Mouse (Mus musculus) ovary, postnatal 36 days (tissue): Measurements from ENCODE around the gene Fn1.
A peak's percentile ranks its signal among the peaks of the same experiment; 100 is the strongest.

ENCODE experiments used
- DNase-seq: peaks from one replicate; pipeline ENCODE4 v3.0.0; 2022; ENCODE audit warnings: low spot score, mixed read lengths

Fn1 gene

DNA sequence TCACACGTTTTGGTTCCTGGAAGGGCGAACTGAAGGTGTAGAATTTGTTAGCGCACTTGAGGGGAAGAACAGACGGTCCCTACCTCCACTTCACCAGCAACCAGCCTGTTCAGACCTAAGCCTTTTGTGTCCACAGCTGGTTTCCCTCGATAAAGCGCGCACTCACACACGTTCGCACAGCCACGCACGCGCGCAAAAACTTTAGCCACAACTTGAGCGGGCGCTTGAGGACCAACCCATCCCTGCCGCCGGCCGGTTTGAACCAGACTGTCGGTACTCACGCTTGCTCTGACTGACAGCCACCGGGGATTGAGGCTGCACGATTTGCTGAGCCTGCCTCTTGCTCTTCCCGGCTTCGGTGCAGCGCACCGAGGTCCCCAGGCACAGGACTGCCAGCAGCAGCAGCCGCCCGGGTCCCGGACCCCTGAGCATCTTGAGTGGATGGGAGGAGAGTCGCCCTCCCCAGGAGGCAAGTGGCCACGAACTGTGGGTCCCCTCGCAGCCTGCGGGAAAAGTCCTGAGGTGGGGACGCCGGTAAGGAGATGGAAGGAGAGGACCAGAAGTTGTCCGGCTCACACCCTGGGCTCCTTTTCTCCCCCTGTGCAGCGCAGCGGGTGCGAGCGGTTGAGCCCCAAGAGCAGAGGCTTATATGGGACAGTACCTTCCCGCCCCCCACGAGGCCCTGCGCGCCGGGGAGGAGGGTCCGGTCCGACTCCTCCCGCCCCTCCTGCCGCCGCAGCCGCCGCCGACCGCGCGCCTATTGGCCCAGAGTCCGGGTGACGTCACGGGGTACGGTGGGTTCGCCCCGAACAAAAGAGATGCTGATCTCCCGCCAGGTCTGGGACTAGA is at the start of gene Fn1:
Fn1 (minus strand) TSS at position 650 of the 849 bp plus-strand sequence.
- peak; percentile 85 for DNase-seq

DNA sequence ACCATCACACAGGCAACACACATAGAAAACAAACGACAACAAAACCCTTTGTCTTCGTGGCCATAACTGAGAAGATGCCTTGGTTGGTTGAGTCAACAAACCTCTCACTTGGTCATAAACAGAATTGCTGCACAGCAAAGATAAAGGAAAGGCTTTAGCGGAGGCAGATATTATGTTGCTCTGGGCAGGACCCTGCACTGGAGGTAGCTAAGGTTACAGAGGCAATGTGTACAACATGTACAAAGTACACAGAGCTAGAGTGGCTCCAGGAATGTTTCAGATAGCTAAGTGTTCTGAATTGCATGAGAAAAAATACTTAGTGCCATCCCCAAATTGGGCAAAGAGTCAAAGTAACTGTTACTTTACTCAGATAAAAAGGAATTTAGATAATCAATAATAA is 43.1 kb upstream of the Fn1 start:
- no peak for DNase-seq

- DNase-seq, result no peak
Observed at GRCm38 (mm10) chr1:71691472-71692277, 38.7 kb upstream of the Fn1 start.

DNA sequence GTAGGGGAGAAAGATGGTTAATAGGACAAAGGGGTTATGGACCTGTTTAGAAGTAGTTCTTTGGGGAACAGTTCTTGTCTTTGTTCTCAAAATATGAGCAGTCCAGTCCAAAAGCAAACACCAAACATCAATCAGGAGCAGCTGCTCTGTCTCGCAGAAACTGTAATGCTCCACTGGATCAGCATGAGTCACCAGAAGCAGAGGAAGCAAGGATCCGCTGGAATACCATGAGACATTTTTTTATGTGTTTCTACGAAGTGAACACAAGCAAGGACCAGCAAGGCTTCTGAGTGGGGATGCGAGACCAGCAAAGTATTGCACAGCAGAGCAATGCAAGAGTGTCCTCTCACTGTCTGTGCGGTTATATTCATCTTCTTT is 35.9 kb upstream of the Fn1 start:
- DNase-seq, result no peak

GRCm38 (mm10) chr1:71688272-71688925 is 35.4 kb upstream of the Fn1 start:
- no peak for DNase-seq

DNA sequence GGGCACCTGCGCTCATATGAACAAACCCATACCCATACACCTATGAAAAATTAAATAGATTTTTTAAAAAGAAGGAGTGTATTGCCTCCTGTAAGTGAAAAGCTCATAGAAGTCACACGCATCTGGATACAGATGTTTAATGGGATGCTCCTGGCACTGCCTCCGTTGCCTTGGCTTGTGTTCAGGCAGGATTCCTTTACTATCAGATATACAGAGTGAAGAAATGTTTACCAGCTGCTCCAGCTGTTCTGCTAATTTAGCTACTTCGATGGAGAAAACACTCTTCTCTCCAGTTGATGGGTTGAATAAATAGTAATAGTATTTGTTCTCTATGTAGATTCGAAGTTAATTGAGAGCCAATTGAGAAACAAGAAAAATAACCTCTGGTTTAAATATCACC is 33.8 kb upstream of the Fn1 start:
- no peak for DNase-seq

GRCm38 (mm10) chr1:71683736-71684135 is 30.7 kb upstream of the Fn1 start:
- DNase-seq, result no peak

- DNase-seq, result no peak
Observed at GRCm38 (mm10) chr1:71682194-71682715, 29.3 kb upstream of the Fn1 start.

- no peak for DNase-seq
Observed at GRCm38 (mm10) chr1:71681306-71681705, 28.3 kb upstream of the Fn1 start.

GRCm38 (mm10) chr1:71680046-71680672 is 27.2 kb upstream of the Fn1 start:
- DNase-seq, result no peak

GRCm38 (mm10) chr1:71675420-71675819 is 22.4 kb upstream of the Fn1 start:
- no peak for DNase-seq

GRCm38 (mm10) chr1:71674274-71674673 is 21.3 kb upstream of the Fn1 start:
- DNase-seq, result no peak

- DNase-seq, result no peak
Observed at GRCm38 (mm10) chr1:71673398-71673910, 20.5 kb upstream of the Fn1 start.

DNA sequence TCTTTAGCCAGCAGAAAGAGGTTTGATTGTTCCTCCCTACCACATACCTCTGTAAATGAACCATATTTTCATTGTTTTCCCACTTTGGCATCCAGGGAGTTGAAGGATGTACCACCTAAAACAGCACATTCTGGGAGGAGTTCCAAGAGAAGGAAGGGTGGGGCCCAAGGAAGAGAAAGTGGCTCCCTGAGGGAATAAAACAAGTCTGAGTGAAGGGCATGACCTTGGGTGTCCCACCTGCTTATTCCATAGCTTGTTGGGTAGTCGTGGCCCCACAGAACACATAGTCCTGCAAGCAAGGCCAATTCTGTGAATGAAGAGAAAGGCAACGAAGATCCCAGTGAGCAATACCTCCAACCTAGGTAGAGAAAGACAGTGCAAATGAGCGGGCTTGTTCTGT is 19.3 kb upstream of the Fn1 start:
- no peak for DNase-seq

- no peak for DNase-seq
Observed at GRCm38 (mm10) chr1:71663242-71663641, 10.2 kb upstream of the Fn1 start.

- DNase-seq, result no peak
Observed at GRCm38 (mm10) chr1:71658632-71659031, 5.6 kb upstream of the Fn1 start.

DNA sequence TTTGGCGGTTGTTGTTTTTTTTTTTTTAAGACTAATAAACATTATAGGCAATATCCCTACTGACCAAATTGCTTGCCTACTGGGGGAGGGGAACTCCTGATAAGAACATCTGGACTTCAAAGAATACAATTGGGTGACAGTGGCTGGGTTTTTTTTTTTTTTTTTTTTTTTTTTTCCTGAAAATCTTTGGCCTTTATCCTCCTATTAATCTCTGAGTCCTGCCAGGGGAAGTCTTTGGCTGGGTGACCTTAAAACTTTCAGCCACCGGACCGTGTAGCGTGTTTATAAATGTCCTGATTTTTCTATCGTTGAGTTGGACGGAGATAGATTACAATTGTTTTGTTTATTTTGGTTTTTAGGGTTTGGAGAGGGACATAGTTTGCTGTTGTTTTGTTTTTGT is 3.3 kb upstream of the Fn1 start:
- no peak for DNase-seq

GRCm38 (mm10) chr1:71654221-71654620 is 1.2 kb upstream of the Fn1 start:
- no peak for DNase-seq

GRCm38 (mm10) chr1:71653400-71654159 is 580 bp upstream of the Fn1 start:
- DNase-seq, result peak; percentile 26

GRCm38 (mm10) chr1:71651828-71652227 is 1.2 kb downstream of the Fn1 start:
- DNase-seq, result no peak

DNA sequence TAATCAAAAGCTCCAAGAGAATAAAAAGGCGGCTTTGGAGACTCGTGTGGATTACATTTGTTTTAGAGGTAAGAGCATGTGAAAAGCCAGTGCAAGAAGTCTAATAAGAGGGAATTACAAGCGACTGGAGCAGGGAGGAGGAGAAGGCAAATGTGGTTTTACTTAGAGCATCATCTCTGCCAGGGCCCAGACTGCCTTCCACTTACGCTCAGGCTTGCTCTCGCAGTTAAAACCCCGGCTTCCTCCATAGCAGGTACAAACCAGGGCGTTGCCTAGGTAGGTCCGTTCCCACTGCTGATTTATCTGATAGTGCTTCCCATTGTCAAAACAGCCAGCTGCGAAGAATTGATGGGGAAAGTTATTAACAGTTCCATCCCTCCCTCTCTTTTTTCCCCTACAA is 1.7 kb downstream of the Fn1 start:
- no peak for DNase-seq
